Mouse (Mus musculus): ENCODE results near the gene Rnf10.

GRCm38 (mm10) chr5:115255472-115255871 lies 17.2 kb downstream of the Rnf10 start:
- TF ChIP-seq CTCF (IDR thresholded peaks at IDR 0.05; ENCODE audit: control insufficient read depth, insufficient read depth, insufficient replicate concordance, low read depth, low read length) (no peak), POLR2A (IDR thresholded peaks at IDR 0.05; ENCODE audit: control insufficient read depth, low read depth, low read length) (no peak)
